Mouse (Mus musculus) CH12.LX (cell line): Measurements from ENCODE around the gene Traf4. TPM values are rescaled to one million over a fixed set of nuclear protein-coding genes. Genes with fewer than 3 reads are reported as not detected.

Experiments used
- DNase-seq: peaks from one replicate; pipeline ENCODE4 v3.0.0-alpha.2; 2013; ENCODE audit errors: extremely low read depth
- H3K27ac ChIP-seq: 2 replicates; pipeline ENCODE4 v1.5.1; 2012; ENCODE audit warnings: low read depth, mild to moderate bottlenecking, control low read depth, moderate library complexity; ENCODE audit not compliant: insufficient read depth
- H3K27me3 ChIP-seq: replicated peaks from 2 replicates; pipeline ENCODE3; 2012; ENCODE audit warnings: inconsistent platforms
- H3K36me3 ChIP-seq, 2 experiments: replicated peaks in 1 of 2; 2 replicates each; pipeline versions ENCODE3 to v1.6.1; 2012; ENCODE audit warnings: inconsistent platforms in 1 of 2, low read length in 1 of 2, mild to moderate bottlenecking in 1 of 2, mixed read lengths in 1 of 2, moderate library complexity in 1 of 2; ENCODE audit not compliant: control insufficient read depth in 1 of 2, insufficient read depth in 1 of 2
- H3K4me1 ChIP-seq, 2 experiments: 2 replicates each; pipeline ENCODE4 v1.6.1; 2012; ENCODE audit warnings: inconsistent platforms in 1 of 2, moderate library complexity in 1 of 2; ENCODE audit not compliant: insufficient read depth in 2 of 2, control insufficient read depth in 1 of 2
- H3K4me2 ChIP-seq: 2 replicates; pipeline ENCODE4 v1.6.1; 2012; ENCODE audit warnings: low read depth, mild to moderate bottlenecking, control low read depth; ENCODE audit not compliant: poor library complexity, insufficient read depth, severe bottlenecking
- H3K4me3 ChIP-seq, 3 experiments: fragments of 150-350 bp in 1 of 3; sonication (generic) in 1 of 3; replicated peaks in 1 of 3; 2 replicates each; pipeline versions ENCODE3 to v1.5.1; 2011 to 2012; ENCODE audit warnings: low read depth in 2 of 3, low read length in 2 of 3, mild to moderate bottlenecking in 2 of 3, moderate library complexity in 2 of 3, control low read depth in 1 of 3, improper control_type of control experiment in 1 of 3, inconsistent platforms in 1 of 3, mixed read lengths in 1 of 3; ENCODE audit not compliant: poor library complexity in 1 of 3
- H3K79me2 ChIP-seq: replicated peaks from 2 replicates; pipeline ENCODE4 v1.6.1; 2012; ENCODE audit warnings: mild to moderate bottlenecking, moderate library complexity; ENCODE audit not compliant: control insufficient read depth, poor library complexity, insufficient read depth, severe bottlenecking; ENCODE audit errors: extremely low read depth
- H3K9ac ChIP-seq: 2 replicates; pipeline ENCODE4 v1.6.1; 2012; ENCODE audit warnings: low read depth, mild to moderate bottlenecking, control low read depth, moderate library complexity; ENCODE audit not compliant: insufficient read depth
- H3K9me3 ChIP-seq: replicated peaks from 2 replicates; pipeline ENCODE3; 2012; ENCODE audit warnings: low read length, inconsistent platforms, mixed read lengths
- BHLHE40 ChIP-seq: IDR thresholded peaks from 2 replicates; pipeline ENCODE4 v1.6.1; 2011; ENCODE audit warnings: mild to moderate bottlenecking, low read depth, low read length, improper control_type of control experiment
- CHD1 ChIP-seq: IDR thresholded peaks from 2 replicates; pipeline ENCODE4 v1.6.1; 2012; ENCODE audit warnings: low read depth, low read length, improper control_type of control experiment, inconsistent platforms
- CHD2 ChIP-seq: IDR thresholded peaks from 2 replicates; pipeline ENCODE4 v1.6.1; 2011; ENCODE audit warnings: low read length, improper control_type of control experiment
- CTCF ChIP-seq, 2 experiments: IDR thresholded peaks in 1 of 2; conservative IDR thresholded peaks in 1 of 2; 2 replicates each; pipeline ENCODE4 v1.5.1; 2011 to 2012; ENCODE audit warnings: low read depth in 2 of 2, low read length in 2 of 2, improper control_type of control experiment in 1 of 2, inconsistent platforms in 1 of 2, mild to moderate bottlenecking in 1 of 2, moderate library complexity in 1 of 2
- E2F4 ChIP-seq: IDR thresholded peaks from 2 replicates; pipeline ENCODE4 v1.6.1; 2011; ENCODE audit warnings: low read depth, low read length, improper control_type of control experiment; ENCODE audit not compliant: insufficient replicate concordance
- ELF1 ChIP-seq: IDR thresholded peaks from 2 replicates; pipeline ENCODE4 v1.6.1; 2014; ENCODE audit warnings: low read depth, mild to moderate bottlenecking, inconsistent platforms, low read length, improper control_type of control experiment
- EP300 ChIP-seq: IDR thresholded peaks from 2 replicates; pipeline ENCODE4 v1.6.1; 2011; ENCODE audit warnings: low read length, improper control_type of control experiment
- ETS1 ChIP-seq: conservative IDR thresholded peaks from 2 replicates; pipeline ENCODE4 v1.6.1; 2012; ENCODE audit warnings: low read depth, mild to moderate bottlenecking, inconsistent platforms, low read length, improper control_type of control experiment, moderate library complexity
- GABPA ChIP-seq: IDR thresholded peaks from 2 replicates; pipeline ENCODE4 v1.6.1; 2012; ENCODE audit warnings: low read depth, low read length, improper control_type of control experiment, inconsistent platforms; ENCODE audit not compliant: insufficient replicate concordance
- HCFC1 ChIP-seq: IDR thresholded peaks from 2 replicates; pipeline ENCODE4 v1.6.1; 2012; ENCODE audit warnings: low read depth, mild to moderate bottlenecking, inconsistent platforms, low read length, improper control_type of control experiment
- IRF4 ChIP-seq: IDR thresholded peaks from 2 replicates; pipeline ENCODE4 v1.6.1; 2014; ENCODE audit warnings: low read depth, mild to moderate bottlenecking, inconsistent platforms, low read length, improper control_type of control experiment
- JUN ChIP-seq: IDR thresholded peaks from 2 replicates; pipeline ENCODE4 v1.6.1; 2011; ENCODE audit warnings: low read depth, mild to moderate bottlenecking, low read length, improper control_type of control experiment, moderate library complexity; ENCODE audit not compliant: insufficient read depth
- JUND ChIP-seq: conservative IDR thresholded peaks from 2 replicates; pipeline ENCODE4 v1.6.1; 2011; ENCODE audit warnings: low read depth, low read length, improper control_type of control experiment
- KAT2A ChIP-seq: IDR thresholded peaks from 2 replicates; pipeline ENCODE4 v1.6.1; 2012; ENCODE audit warnings: low read length, improper control_type of control experiment, inconsistent platforms; ENCODE audit not compliant: insufficient replicate concordance
- MAFK ChIP-seq: IDR thresholded peaks from 2 replicates; pipeline ENCODE4 v1.6.1; 2011; ENCODE audit warnings: low read length, improper control_type of control experiment; ENCODE audit not compliant: insufficient replicate concordance
- MAZ ChIP-seq: IDR thresholded peaks from 2 replicates; pipeline ENCODE4 v1.6.1; 2012; ENCODE audit warnings: low read depth, mild to moderate bottlenecking, inconsistent platforms, low read length, improper control_type of control experiment, moderate library complexity
- MEF2A ChIP-seq: IDR thresholded peaks from 2 replicates; pipeline ENCODE4 v1.6.1; 2014; ENCODE audit warnings: low read depth, mild to moderate bottlenecking, inconsistent platforms, low read length, improper control_type of control experiment, borderline replicate concordance
- MXI1 ChIP-seq: IDR thresholded peaks from 2 replicates; pipeline ENCODE4 v1.6.1; 2011; ENCODE audit warnings: mild to moderate bottlenecking, low read depth, low read length, improper control_type of control experiment
- MYC ChIP-seq: IDR thresholded peaks from 2 replicates; pipeline ENCODE4 v1.6.1; 2011; ENCODE audit warnings: low read depth, mild to moderate bottlenecking, improper control_type of control experiment, low read length
- NELFE ChIP-seq: IDR thresholded peaks from 2 replicates; pipeline ENCODE4 v1.6.1; 2011; ENCODE audit warnings: low read depth, low read length, improper control_type of control experiment
- NRF1 ChIP-seq: IDR thresholded peaks from 2 replicates; pipeline ENCODE4 v1.6.1; 2014; ENCODE audit warnings: low read depth, mild to moderate bottlenecking, inconsistent platforms, low read length, improper control_type of control experiment, moderate library complexity
- PAX5 ChIP-seq: IDR thresholded peaks from 2 replicates; pipeline ENCODE4 v1.6.1; 2012; ENCODE audit warnings: low read length, inconsistent platforms, mixed read lengths
- POLR2A ChIP-seq: IDR thresholded peaks from 2 replicates; pipeline ENCODE4 v1.6.1; 2011; ENCODE audit warnings: low read depth, mild to moderate bottlenecking, improper control_type of control experiment, low read length
- POLR2AphosphoS2 ChIP-seq: IDR thresholded peaks from 2 replicates; pipeline ENCODE4 v1.6.1; 2011; ENCODE audit warnings: low read depth, low read length, improper control_type of control experiment
- RAD21 ChIP-seq: IDR thresholded peaks from 2 replicates; pipeline ENCODE4 v1.6.1; 2011; ENCODE audit warnings: low read depth, mild to moderate bottlenecking, low read length, improper control_type of control experiment, moderate library complexity
- RCOR1 ChIP-seq: conservative IDR thresholded peaks from 2 replicates; pipeline ENCODE4 v1.6.1; 2012; ENCODE audit warnings: low read depth, mild to moderate bottlenecking, inconsistent platforms, low read length, improper control_type of control experiment
- SIN3A ChIP-seq: IDR thresholded peaks from 2 replicates; pipeline ENCODE4 v1.6.1; 2012; ENCODE audit warnings: low read length, improper control_type of control experiment, inconsistent platforms
- SMC3 ChIP-seq: IDR thresholded peaks from 2 replicates; pipeline ENCODE4 v1.6.1; 2011; ENCODE audit warnings: low read depth, low read length, improper control_type of control experiment
- USF1 ChIP-seq: IDR thresholded peaks from 2 replicates; pipeline ENCODE4 v1.6.1; 2014; ENCODE audit warnings: low read depth, mild to moderate bottlenecking, inconsistent platforms, low read length, improper control_type of control experiment
- USF2 ChIP-seq: conservative IDR thresholded peaks from 2 replicates; pipeline ENCODE4 v1.6.1; 2011; ENCODE audit warnings: low read depth, low read length, improper control_type of control experiment
- ZKSCAN1 ChIP-seq: IDR thresholded peaks from 2 replicates; pipeline ENCODE4 v1.6.1; 2012; ENCODE audit warnings: low read depth, inconsistent platforms, low read length, improper control_type of control experiment, borderline replicate concordance
- ZNF384 ChIP-seq: IDR thresholded peaks from 2 replicates; pipeline ENCODE4 v1.6.1; 2012; ENCODE audit warnings: low read depth, low read length, improper control_type of control experiment, inconsistent platforms
- dilution Hi-C: fragments of 300-500 bp; cut with MboI; formaldehyde crosslinking; loops from 2 replicates; pipeline ENCODE4 v1.14.3; 2020; ENCODE audit warnings: low sequenced_read_pairs; ENCODE audit not compliant: extremely low pct_unique_long_range_greater_than_20kb, extremely low pct_ligation_motif_present
- in situ Hi-C: fragments of 300-500 bp; cut with MboI; formaldehyde crosslinking; loops from 3 replicates; pipeline ENCODE4 v1.14.3; 2019; ENCODE audit warnings: low sequenced_read_pairs, low pct_ligation_motif_present, low pct_unique_long_range_greater_than_20kb, mixed read lengths
- polyA plus RNA-seq: library from polyadenylated mRNA; unstranded; fragments of >175 nt; gene quantifications from 2 replicates; pipeline ENCODE4 v1.2.1, GENCODE M21; 2012; ENCODE audit warnings: low read depth; ENCODE audit not compliant: insufficient read length
- total RNA-seq, 2 experiments: library from RNA; depleted of rRNA; stranded (reverse); fragments of 300-350 nt in 1 of 2; fragments of >200 nt in 1 of 2; gene quantifications; 2 replicates each; pipeline ENCODE4 v1.2.3; 2012 to 2014

The Traf4 gene
- total and polyA plus RNA-seq, 3 experiments, result 20.8 to 68.7 (median 55.9) TPM

GRCm38 (mm10) chr11:78146707-78147543, 18.5 kb downstream of the Traf4 start:
- in situ Hi-C loops, result no loop called here
- Histone ChIP-seq H3K4me2 (no peak overlapping the region; the same call in 1 of the 2 replicates), H3K9ac (no peak overlapping the region), H3K79me2 (0 out of 2 replicates have a peak, but pooled peaks cover 3% of the 10 kb centered on the region)
- TF ChIP-seq KAT2A (no peak), CTCF (conservative IDR thresholded peaks at IDR 0.05 in 1 of 2, IDR thresholded peaks at IDR 0.05 in 1 of 2; ENCODE audit: low read depth in 2 of 2, low read length in 2 of 2) (no peak), NELFE (no peak), NRF1 (no peak), PAX5 (no peak), JUN (no peak), EP300 (peak; percentile 94), MAZ (no peak), RAD21 (no peak), POLR2A (no peak), MXI1 (peak; percentile 66; the same call in 1 of the 2 replicates), GABPA (no peak), HCFC1 (no peak), ZNF384 (no peak), CHD2 (0 out of 2 replicates have a peak, but pooled peaks have one; percentile 24), USF2 (0 out of 2 replicates have a peak, but pooled peaks have one; percentile 22), E2F4 (no peak), MYC (no peak), MAFK (peak; percentile 62; the same call in 1 of the 2 replicates), ELF1 (no peak), ETS1 (peak; percentile 46; the same call in 1 of the 2 replicates), USF1 (no peak), ZKSCAN1 (no peak), SIN3A (peak; percentile 86), RCOR1 (no peak), POLR2AphosphoS2 (no peak), CHD1 (no peak), SMC3 (no peak), BHLHE40 (0 out of 2 replicates have a peak, but pooled peaks have one; percentile 24), MEF2A (0 out of 2 replicates have a peak, but pooled peaks have one; percentile 75), JUND (no peak), IRF4 (peak; percentile 91)
- TF ChIP-seq, all 38 proteins: peak for 10
- DNase-seq, result no peak
- Histone ChIP-seq H3K27ac (peak overlapping the region; percentile 15; the same call in 1 of the 2 replicates), H3K36me3 (peaks cover 49 to 93% of the 10 kb centered on the region in 2 experiments), H3K4me3 (no peak overlapping the region), H3K4me1 (peaks cover 17 to 45% of the 10 kb centered on the region in 2 experiments; a peak in 3 of 4 replicates), H3K9me3 (no peaks in the 10 kb centered on the region), H3K27me3 (no peaks in the 10 kb centered on the region)
- dilution Hi-C loops, result no loop called here
